Mouse (Mus musculus): ENCODE results near the gene Man1a2.

DNA sequence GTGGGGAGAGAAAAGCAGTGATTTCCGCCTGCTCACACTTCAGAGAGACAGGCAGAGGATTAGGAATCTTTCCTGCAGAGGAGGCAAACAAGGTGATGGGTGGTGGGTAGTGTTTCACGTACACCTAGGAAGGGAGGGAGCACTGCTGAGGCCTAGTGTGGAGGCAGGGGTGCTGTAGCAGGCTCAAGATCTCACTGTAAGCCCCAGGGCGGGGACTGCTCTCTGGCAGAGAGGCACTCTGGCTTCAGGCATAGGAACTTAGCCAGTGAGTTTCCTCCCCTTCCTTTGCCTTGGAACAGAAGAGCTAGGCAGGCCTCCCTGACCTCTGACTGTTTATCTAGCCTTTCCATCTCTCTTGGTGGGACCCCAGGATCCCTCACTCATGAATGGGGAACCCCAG lies 150.0 kb downstream of the Man1a2 start:
- TF ChIP-seq CTCF (IDR thresholded peaks at IDR 0.05; ENCODE audit: control insufficient read depth, insufficient read depth, insufficient read length), result no peak
- no peak for TF ChIP-seq MYOG (IDR thresholded peaks at IDR 0.05; ENCODE audit: control insufficient read depth, extremely low read depth, insufficient read length)
- TF ChIP-seq CEBPB (IDR thresholded peaks at IDR 0.05; ENCODE audit: low read depth), result no peak
- no peak for TF ChIP-seq MAX (IDR thresholded peaks at IDR 0.05)
- TF ChIP-seq USF1 (IDR thresholded peaks at IDR 0.05; ENCODE audit: low read depth), result no peak
- TF ChIP-seq MYOD1 (IDR thresholded peaks at IDR 0.05; ENCODE audit: control insufficient read depth, insufficient read length, low read depth), result no peak
